Mouse (Mus musculus): Measurements from ENCODE around the gene 4921507P07Rik.

DNA sequence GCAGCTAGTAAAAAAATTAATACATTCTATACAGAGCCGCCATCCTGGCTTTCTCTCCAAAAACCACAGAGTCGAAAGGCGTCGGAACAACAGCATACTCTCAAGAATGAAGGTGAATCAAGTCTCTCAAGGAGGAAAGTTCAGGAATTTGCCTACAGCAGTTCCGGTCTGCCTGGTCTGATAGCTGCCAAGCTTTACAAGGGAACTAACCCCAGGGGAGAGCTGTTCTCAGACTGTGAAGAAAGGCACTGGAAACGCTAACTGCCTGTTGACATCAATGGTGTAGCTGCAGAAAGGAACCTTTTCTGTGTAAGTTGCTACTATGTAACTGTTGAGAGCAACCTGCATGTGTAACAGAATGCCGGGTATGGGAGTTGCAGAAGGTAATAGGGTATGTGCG is 64.5 kb downstream of the 4921507P07Rik start:
- TF ChIP-seq CTCF (IDR thresholded peaks at IDR 0.05; ENCODE audit: insufficient read depth, low read length) (no peak), POLR2A (IDR thresholded peaks at IDR 0.05; ENCODE audit: borderline replicate concordance, extremely low read depth, low read depth, low read length) (no peak)

All from lung, adult 2 months (tissue).